Mouse (Mus musculus): Measurements from ENCODE around the gene Slc38a11. TPM values are rescaled to one million over a fixed set of nuclear protein-coding genes. Genes with fewer than 3 reads are reported as not detected.

Gene Slc38a11
- polyA plus RNA-seq, 1 experiment from 2014 or later = 0.35 TPM

- ATAC-seq (ENCODE audit: insufficient number of reproducible peaks, low FRiP score, low TSS enrichment, low read depth) = no peak
- WGBS = 83% methylated on average over 9 of the region's 9 CpGs
- Histone ChIP-seq H3K4me1 (peaks cover 7% of the 10 kb centered on the region; the same call in 1 of the 2 replicates), H3K4me3 (no peak overlapping the region), H3K27ac (no peak overlapping the region), H3K27me3 (no peaks in the 10 kb centered on the region), H3K9me3 (no peaks in the 10 kb centered on the region), H3K36me3 (no peaks in the 10 kb centered on the region), H3K9ac (no peak overlapping the region), H3K4me2 (no peak overlapping the region)
Observed at GRCm38 (mm10) chr2:65360736-65361475, 2.9 kb downstream of the Slc38a11 start.

GRCm38 (mm10) chr2:65347367-65347766 lies 16.5 kb downstream of the Slc38a11 start:
- no peak overlapping the region for H3K4me2 ChIP-seq
- no peak for ATAC-seq (ENCODE audit: insufficient number of reproducible peaks, low FRiP score, low TSS enrichment, low read depth)
- no peak overlapping the region for H3K9ac ChIP-seq
- no peaks in the 10 kb centered on the region for H3K36me3 ChIP-seq
- H3K9me3 ChIP-seq = no peaks in the 10 kb centered on the region
- H3K4me3 ChIP-seq = no peak overlapping the region
- no peaks in the 10 kb centered on the region for H3K4me1 ChIP-seq
- WGBS = 48% methylated on average over 4 of the region's 4 CpGs
- no peak overlapping the region for H3K27ac ChIP-seq
- H3K27me3 ChIP-seq = no peaks in the 10 kb centered on the region

GRCm38 (mm10) chr2:65346915-65347314 lies 16.9 kb downstream of the Slc38a11 start:
- H3K4me1 ChIP-seq = no peaks in the 10 kb centered on the region
- no peak overlapping the region for H3K4me3 ChIP-seq
- no peak overlapping the region for H3K27ac ChIP-seq
- H3K9ac ChIP-seq = no peak overlapping the region
- 60% methylated on average over 1 of the region's 1 CpGs for WGBS
- H3K4me2 ChIP-seq = no peak overlapping the region
- no peaks in the 10 kb centered on the region for H3K36me3 ChIP-seq
- no peak for ATAC-seq (ENCODE audit: insufficient number of reproducible peaks, low FRiP score, low TSS enrichment, low read depth)
- no peaks in the 10 kb centered on the region for H3K27me3 ChIP-seq
- no peaks in the 10 kb centered on the region for H3K9me3 ChIP-seq

DNA sequence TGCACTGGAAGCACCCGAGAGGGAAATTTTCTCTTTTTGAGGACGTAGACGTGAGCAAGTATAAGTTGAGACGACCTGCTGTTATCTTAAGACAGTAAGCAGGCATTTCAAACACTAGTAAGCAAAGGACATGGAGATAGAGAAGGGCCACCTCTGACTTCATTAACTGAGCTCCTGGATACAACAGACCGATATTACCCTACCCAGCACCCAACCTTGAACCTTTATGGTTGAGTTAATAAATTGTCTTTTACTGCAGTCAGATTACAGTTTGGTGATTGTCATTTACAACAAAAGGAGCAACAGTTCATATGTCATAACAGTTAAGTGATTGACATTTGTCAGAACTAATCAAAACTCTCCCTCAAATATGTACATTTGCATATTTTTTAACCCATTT lies 17.8 kb downstream of the Slc38a11 start:
- ATAC-seq (ENCODE audit: insufficient number of reproducible peaks, low FRiP score, low TSS enrichment, low read depth) = no peak
- Histone ChIP-seq H3K9ac (no peak overlapping the region), H3K36me3 (no peaks in the 10 kb centered on the region), H3K9me3 (no peaks in the 10 kb centered on the region), H3K4me1 (no peaks in the 10 kb centered on the region), H3K4me3 (no peak overlapping the region), H3K4me2 (no peak overlapping the region), H3K27ac (no peak overlapping the region), H3K27me3 (no peaks in the 10 kb centered on the region)
- 85% methylated on average over 5 of the region's 5 CpGs for WGBS

GRCm38 (mm10) chr2:65342057-65342456 lies 21.8 kb downstream of the Slc38a11 start:
- ATAC-seq (ENCODE audit: insufficient number of reproducible peaks, low FRiP score, low TSS enrichment, low read depth) = no peak
- Histone ChIP-seq H3K27ac (no peak overlapping the region), H3K36me3 (no peaks in the 10 kb centered on the region), H3K27me3 (no peaks in the 10 kb centered on the region), H3K4me2 (no peak overlapping the region), H3K4me1 (0 out of 2 replicates have a peak, but pooled peaks cover 5% of the 10 kb centered on the region), H3K9me3 (no peaks in the 10 kb centered on the region), H3K4me3 (no peak overlapping the region), H3K9ac (no peak overlapping the region)
- 42% methylated on average over 10 of the region's 10 CpGs for WGBS

DNA sequence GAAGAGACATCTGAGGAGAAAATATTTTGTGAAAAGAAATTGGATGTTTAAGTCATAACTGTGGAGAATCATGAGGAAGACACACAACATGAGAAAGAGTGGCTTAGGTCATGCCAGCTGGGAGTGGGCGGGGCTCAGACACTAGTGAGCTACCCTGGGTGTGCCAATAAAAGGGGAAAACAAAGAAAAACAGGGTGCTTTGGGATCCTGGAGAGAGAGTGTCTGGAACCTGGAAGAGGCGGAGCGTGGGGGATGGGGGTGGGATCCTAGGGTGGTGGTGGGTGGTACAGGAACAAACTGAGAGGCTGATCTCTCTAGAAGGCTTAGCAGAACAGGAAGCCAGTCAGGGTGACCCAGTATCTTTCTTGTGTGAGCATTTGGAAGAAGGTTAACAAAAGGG lies 23.0 kb downstream of the Slc38a11 start:
- Histone ChIP-seq H3K4me1 (0 out of 2 replicates have a peak, but pooled peaks cover 5% of the 10 kb centered on the region), H3K27ac (no peak overlapping the region), H3K36me3 (no peaks in the 10 kb centered on the region), H3K4me3 (no peak overlapping the region), H3K27me3 (no peaks in the 10 kb centered on the region), H3K9me3 (no peaks in the 10 kb centered on the region), H3K9ac (no peak overlapping the region), H3K4me2 (no peak overlapping the region)
- WGBS = 84% methylated on average over 3 of the region's 3 CpGs
- ATAC-seq (ENCODE audit: insufficient number of reproducible peaks, low FRiP score, low TSS enrichment, low read depth) = no peak

- no peaks in the 10 kb centered on the region for H3K36me3 ChIP-seq
- no peak overlapping the region for H3K9ac ChIP-seq
- no peak overlapping the region for H3K4me2 ChIP-seq
- ATAC-seq (ENCODE audit: insufficient number of reproducible peaks, low FRiP score, low TSS enrichment, low read depth) = no peak
- no peak overlapping the region for H3K4me3 ChIP-seq
- H3K27ac ChIP-seq = no peak overlapping the region
- 18% methylated on average over 14 of the region's 14 CpGs for WGBS
- no peaks in the 10 kb centered on the region for H3K27me3 ChIP-seq
- H3K9me3 ChIP-seq = no peaks in the 10 kb centered on the region
- H3K4me1 ChIP-seq = 0 out of 2 replicates have a peak, but pooled peaks cover 5% of the 10 kb centered on the region
Observed at GRCm38 (mm10) chr2:65337378-65338140, 26.3 kb downstream of the Slc38a11 start.

DNA sequence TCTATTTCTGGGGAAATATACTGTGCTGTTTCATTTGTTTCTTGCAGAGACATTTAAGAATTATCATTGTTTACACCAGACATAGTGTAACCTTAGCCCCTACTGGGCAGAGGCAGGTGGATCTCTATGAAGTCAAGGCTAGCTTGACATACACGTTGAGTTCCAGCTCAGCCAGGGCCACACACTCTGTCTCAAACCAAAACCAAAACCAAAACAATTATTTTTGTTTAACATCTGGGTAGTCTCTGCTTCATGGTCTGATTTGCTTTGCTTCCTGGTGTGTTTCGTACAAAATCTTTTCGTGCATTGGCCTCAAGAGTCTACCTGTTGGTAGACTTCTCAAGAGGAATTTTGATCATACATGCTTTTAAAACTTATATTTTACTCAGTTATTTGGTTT lies 27.2 kb downstream of the Slc38a11 start:
- Histone ChIP-seq H3K4me1 (0 out of 2 replicates have a peak, but pooled peaks cover 5% of the 10 kb centered on the region), H3K27ac (no peak overlapping the region), H3K36me3 (no peaks in the 10 kb centered on the region), H3K4me2 (no peak overlapping the region), H3K9ac (no peak overlapping the region), H3K9me3 (no peaks in the 10 kb centered on the region), H3K4me3 (no peak overlapping the region), H3K27me3 (no peaks in the 10 kb centered on the region)
- no peak for ATAC-seq (ENCODE audit: insufficient number of reproducible peaks, low FRiP score, low TSS enrichment, low read depth)
- WGBS = 89% methylated on average over 3 of the region's 3 CpGs

- no peak overlapping the region for H3K4me3 ChIP-seq
- H3K9me3 ChIP-seq = no peaks in the 10 kb centered on the region
- no peaks in the 10 kb centered on the region for H3K27me3 ChIP-seq
- H3K36me3 ChIP-seq = no peaks in the 10 kb centered on the region
- 0 out of 2 replicates have a peak, but pooled peaks cover 5% of the 10 kb centered on the region for H3K4me1 ChIP-seq
- 72% methylated on average over 9 of the region's 9 CpGs for WGBS
- H3K4me2 ChIP-seq = no peak overlapping the region
- no peak overlapping the region for H3K9ac ChIP-seq
- H3K27ac ChIP-seq = no peak overlapping the region
- ATAC-seq (ENCODE audit: insufficient number of reproducible peaks, low FRiP score, low TSS enrichment, low read depth) = no peak
Observed at GRCm38 (mm10) chr2:65334091-65334490, 29.7 kb downstream of the Slc38a11 start.

DNA sequence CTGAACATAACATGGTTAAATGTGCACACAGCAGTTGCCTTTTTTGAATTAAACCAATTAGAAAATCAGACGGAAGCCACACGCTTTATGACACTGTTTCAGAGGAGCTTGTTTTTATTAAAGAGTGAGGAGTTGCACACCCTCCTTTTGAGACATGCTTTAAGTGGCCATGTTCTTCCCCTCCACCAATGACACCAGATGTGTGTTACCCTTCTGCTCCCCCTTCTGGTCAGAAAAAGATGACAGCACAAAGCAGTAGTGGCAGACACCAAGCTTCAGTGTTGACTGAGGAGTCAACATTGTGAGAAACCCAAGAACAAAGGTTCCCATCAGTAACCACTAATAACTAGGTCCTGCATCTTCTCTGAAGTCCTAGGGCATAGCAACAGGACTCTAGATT lies 32.5 kb downstream of the Slc38a11 start:
- H3K9me3 ChIP-seq = no peaks in the 10 kb centered on the region
- no peak overlapping the region for H3K4me3 ChIP-seq
- no peaks in the 10 kb centered on the region for H3K36me3 ChIP-seq
- H3K27me3 ChIP-seq = no peaks in the 10 kb centered on the region
- no peak for ATAC-seq (ENCODE audit: insufficient number of reproducible peaks, low FRiP score, low TSS enrichment, low read depth)
- no peaks in the 10 kb centered on the region for H3K4me1 ChIP-seq
- H3K9ac ChIP-seq = no peak overlapping the region
- H3K27ac ChIP-seq = no peak overlapping the region
- no peak overlapping the region for H3K4me2 ChIP-seq
- WGBS = 43% methylated on average over 2 of the region's 2 CpGs

GRCm38 (mm10) chr2:65321998-65322754 lies 41.7 kb downstream of the Slc38a11 start:
- H3K4me1 ChIP-seq = no peaks in the 10 kb centered on the region
- ATAC-seq (ENCODE audit: insufficient number of reproducible peaks, low FRiP score, low TSS enrichment, low read depth) = no peak
- 62% methylated on average over 6 of the region's 6 CpGs for WGBS

DNA sequence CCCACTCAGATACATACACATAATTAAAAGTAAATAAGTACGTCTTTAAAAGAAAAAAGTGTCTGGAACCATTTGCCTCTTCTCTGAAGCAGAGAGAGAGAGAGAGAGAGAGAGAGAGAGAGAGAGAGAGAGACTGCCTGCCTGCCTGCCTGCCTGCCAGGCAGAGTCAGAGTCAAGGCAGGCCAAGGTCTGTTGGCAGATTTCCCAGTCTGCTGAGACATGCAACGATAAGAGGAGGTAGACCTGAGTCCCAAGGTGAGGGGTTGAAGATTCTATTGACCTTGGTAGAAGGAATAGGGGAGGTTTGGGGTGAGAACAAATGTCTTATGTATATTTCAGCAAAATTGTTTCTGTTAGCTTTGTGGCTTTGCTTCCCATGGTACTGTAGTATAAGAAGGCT lies 42.9 kb downstream of the Slc38a11 start:
- ATAC-seq (ENCODE audit: insufficient number of reproducible peaks, low FRiP score, low TSS enrichment, low read depth) = no peak
- WGBS = 41% methylated on average over 2 of the region's 2 CpGs

More at GRCm38 (mm10) chr2:65321998-65322754, 41.7 kb downstream of the Slc38a11 start:
- H3K9ac ChIP-seq = no peak overlapping the region
- H3K36me3 ChIP-seq = no peaks in the 10 kb centered on the region
- H3K27ac ChIP-seq = no peak overlapping the region
- H3K4me3 ChIP-seq = no peak overlapping the region
- H3K27me3 ChIP-seq = no peaks in the 10 kb centered on the region
- no peak overlapping the region for H3K4me2 ChIP-seq
- no peaks in the 10 kb centered on the region for H3K9me3 ChIP-seq

More for the DNA sequence above, 42.9 kb downstream of the Slc38a11 start:
- H3K9me3 ChIP-seq = no peaks in the 10 kb centered on the region
- H3K9ac ChIP-seq = no peak overlapping the region
- H3K27me3 ChIP-seq = no peaks in the 10 kb centered on the region
- H3K4me1 ChIP-seq = no peaks in the 10 kb centered on the region
- no peak overlapping the region for H3K27ac ChIP-seq
- no peaks in the 10 kb centered on the region for H3K36me3 ChIP-seq
- H3K4me2 ChIP-seq = no peak overlapping the region
- H3K4me3 ChIP-seq = no peak overlapping the region
